Mouse (Mus musculus): ENCODE results near the gene Slc36a2.

GRCm38 (mm10) chr11:55231034-55231433, 46.2 kb upstream of the Slc36a2 start:
- TF ChIP-seq GATA1 (IDR thresholded peaks at IDR 0.05; ENCODE audit: low read length) (no peak), TAL1 (IDR thresholded peaks at IDR 0.05; ENCODE audit: low read length) (no peak)
